Mouse (Mus musculus) small intestine, adult 2 months (tissue): ENCODE measurements at regions not wholly inside any gene's neighbourhood (a gene's known extent, or its start where the extent isn't known, plus 50 kb on each side); places are given as distances from the start of the nearest gene placed in this dataset.

ENCODE experiments used
- CTCF ChIP-seq: fragments of 200-500 bp; IDR thresholded peaks from 2 replicates; pipeline ENCODE4 v1.5.1; 2012; ENCODE audit warnings: low read depth, mild to moderate bottlenecking, control low read depth, inconsistent platforms, low read length, moderate library complexity, mixed read lengths; ENCODE audit not compliant: insufficient replicate concordance, insufficient read length; ENCODE audit errors: extremely low read depth
- POLR2A ChIP-seq: fragments of 200-500 bp; IDR thresholded peaks from 2 replicates; pipeline ENCODE4 v1.6.1; 2012; ENCODE audit warnings: low read depth, mild to moderate bottlenecking, control low read depth, inconsistent platforms, low read length, moderate library complexity

GRCm38 (mm10) chr2:170250680-170251079 lies 102.8 kb upstream of the Zfp217 start:
- TF ChIP-seq POLR2A (no peak), CTCF (no peak)
